Mouse (Mus musculus) small intestine, adult 2 months (tissue): ENCODE results near the gene Zfp651. TPM values are rescaled to one million over a fixed set of nuclear protein-coding genes. Genes with fewer than 3 reads are reported as not detected.

ENCODE experiments used
- H3K27ac ChIP-seq: fragments of 200-500 bp; 2 replicates; pipeline ENCODE4 v1.5.1; 2012; ENCODE audit warnings: low read depth, low read length, control low read depth, inconsistent platforms; ENCODE audit not compliant: insufficient read depth
- H3K27me3 ChIP-seq: fragments of 200-500 bp; 2 replicates; pipeline ENCODE4 v1.6.1; 2012; ENCODE audit warnings: mild to moderate bottlenecking, moderate library complexity, low read length, inconsistent platforms; ENCODE audit not compliant: control insufficient read depth, insufficient read depth
- H3K36me3 ChIP-seq: fragments of 200-500 bp; 2 replicates; pipeline ENCODE4 v1.6.1; 2012; ENCODE audit warnings: mild to moderate bottlenecking, low read length, control low read depth, inconsistent platforms; ENCODE audit not compliant: control insufficient read depth, insufficient read depth
- H3K4me1 ChIP-seq: fragments of 200-500 bp; 2 replicates; pipeline ENCODE4 v1.6.1; 2012; ENCODE audit warnings: low read length, inconsistent platforms, mixed read lengths; ENCODE audit not compliant: control insufficient read depth, insufficient read depth, insufficient read length
- H3K4me3 ChIP-seq: fragments of 200-500 bp; 2 replicates; pipeline ENCODE4 v1.5.1; 2012; ENCODE audit warnings: low read depth, mild to moderate bottlenecking, control low read depth, inconsistent platforms, low read length, moderate library complexity
- CTCF ChIP-seq: fragments of 200-500 bp; IDR thresholded peaks from 2 replicates; pipeline ENCODE4 v1.5.1; 2012; ENCODE audit warnings: low read depth, mild to moderate bottlenecking, control low read depth, inconsistent platforms, low read length, moderate library complexity, mixed read lengths; ENCODE audit not compliant: insufficient replicate concordance, insufficient read length; ENCODE audit errors: extremely low read depth
- POLR2A ChIP-seq: fragments of 200-500 bp; IDR thresholded peaks from 2 replicates; pipeline ENCODE4 v1.6.1; 2012; ENCODE audit warnings: low read depth, mild to moderate bottlenecking, control low read depth, inconsistent platforms, low read length, moderate library complexity
- WGBS: fragments of 180-500 bp; shearing (Covaris S2); methylation state at CpG from one replicate; pipeline ENCODE4 v1.1.7; 2018; 5-methylcytosine and 5-hydroxymethylcytosine counted together
- polyA plus RNA-seq: library from polyadenylated mRNA; depleted of rRNA; stranded (reverse); fragments of >200 nt; gene quantifications from 2 replicates; pipeline ENCODE4 v1.2.3, GENCODE M21; 2012

Gene Zfp651
- polyA plus RNA-seq, 1 experiment = 5.9 TPM

DNA sequence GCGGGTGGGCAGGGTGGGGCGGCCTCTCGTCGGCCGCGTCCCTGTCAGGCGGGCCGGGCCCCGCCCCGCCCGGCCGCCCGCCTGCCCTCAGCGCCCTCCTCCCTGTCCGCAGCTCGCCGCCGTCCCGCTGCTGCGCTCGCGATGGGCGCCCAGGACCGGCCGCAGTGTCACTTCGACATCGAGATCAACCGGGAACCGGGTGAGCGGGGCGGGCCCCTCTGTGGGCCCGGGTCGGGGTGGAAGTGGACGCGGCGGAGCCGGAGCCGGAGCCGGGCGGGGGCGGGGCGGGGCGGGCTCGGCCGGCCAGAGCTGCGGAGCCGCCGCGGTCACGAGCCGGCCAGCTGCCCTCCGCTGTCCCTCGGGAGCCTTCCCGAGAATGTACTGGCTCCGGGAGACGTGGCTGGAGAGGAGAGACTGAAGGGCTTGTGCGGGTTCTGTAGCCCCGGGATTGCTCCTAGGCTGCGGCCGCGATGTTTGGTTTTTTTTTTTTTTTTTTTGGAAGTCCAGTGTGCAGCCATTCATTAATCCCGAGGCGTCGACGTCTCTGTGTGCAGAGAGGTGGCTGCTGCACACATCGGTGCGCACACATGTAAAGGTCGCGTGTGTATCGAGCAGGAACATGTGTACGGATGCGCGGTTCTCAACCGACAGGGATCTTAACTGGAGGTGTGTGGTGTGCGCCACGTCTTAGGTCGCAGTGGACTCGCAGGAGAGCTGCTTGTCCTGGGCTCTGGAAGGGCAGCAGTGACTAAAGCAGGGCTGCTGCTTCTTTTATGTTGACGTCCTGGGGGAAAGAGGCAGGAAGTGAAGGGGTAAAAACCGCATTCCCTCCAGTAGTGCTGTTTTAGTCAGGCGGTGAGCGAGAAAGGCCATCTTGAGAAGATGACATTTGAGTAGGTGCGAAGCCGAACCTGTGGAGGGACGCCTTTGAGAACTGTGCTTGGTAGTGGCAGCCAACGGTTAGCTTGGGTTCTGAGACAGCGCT lies 39.5 kb upstream of the Zfp651 start:
- Histone ChIP-seq H3K27ac (peak overlapping the region; percentile 74), H3K4me1 (no peaks in the 10 kb centered on the region; the same call in 1 of the 2 replicates), H3K36me3 (no peaks in the 10 kb centered on the region), H3K27me3 (no peaks in the 10 kb centered on the region), H3K4me3 (peak overlapping the region; percentile 73)
- WGBS = under 1% methylated on average over 78 of the region's 87 CpGs
- no peak; the same call in 1 of the 2 replicates for TF ChIP-seq CTCF
- TF ChIP-seq POLR2A = peak; percentile 20

DNA sequence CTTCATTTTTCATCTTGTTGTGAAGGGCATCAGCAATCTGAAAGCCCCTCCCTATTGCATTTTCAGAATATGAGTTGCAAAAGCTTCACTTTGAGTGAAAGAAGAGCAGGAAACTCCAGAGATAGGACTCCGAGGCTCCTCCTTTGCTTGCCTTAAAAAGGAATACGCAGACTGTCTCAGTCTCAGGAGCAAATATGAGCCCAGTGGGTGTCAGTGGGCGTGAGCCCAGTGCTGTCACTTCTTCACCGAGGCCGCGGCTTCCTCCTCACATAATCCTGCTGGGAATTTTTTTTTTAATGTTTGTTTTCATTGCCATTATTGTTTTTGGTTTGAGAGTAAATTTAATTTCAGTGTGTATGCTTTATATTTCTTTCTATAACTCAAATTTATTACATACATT lies 18.6 kb upstream of the Zfp651 start:
- WGBS = 87% methylated on average over 6 of the region's 6 CpGs
- Histone ChIP-seq H3K27ac (no peak overlapping the region), H3K27me3 (no peaks in the 10 kb centered on the region), H3K4me3 (no peak overlapping the region), H3K36me3 (peaks cover 57% of the 10 kb centered on the region), H3K4me1 (no peaks in the 10 kb centered on the region)
- TF ChIP-seq CTCF = no peak
- TF ChIP-seq POLR2A = no peak

DNA sequence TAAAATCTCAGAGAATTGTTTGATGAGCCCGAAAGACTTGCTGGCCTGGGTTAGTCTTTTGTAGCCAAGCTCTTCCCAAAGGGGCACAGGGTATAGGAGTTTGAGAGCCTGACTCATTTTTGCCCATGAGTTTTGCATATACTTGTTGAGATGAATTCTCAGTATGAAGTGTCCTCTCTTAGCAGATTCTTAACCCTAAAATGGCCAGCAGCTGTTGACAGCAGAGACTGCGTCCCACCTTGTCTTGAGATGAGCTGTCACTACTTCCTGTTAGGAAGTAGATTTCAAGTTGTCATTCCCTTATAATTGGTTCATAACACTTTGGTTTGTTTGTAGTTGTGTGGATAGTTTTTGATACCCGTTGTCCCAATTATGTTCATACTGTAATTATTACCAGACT lies 18.0 kb upstream of the Zfp651 start:
- WGBS = 90% methylated on average over 3 of the region's 3 CpGs

DNA sequence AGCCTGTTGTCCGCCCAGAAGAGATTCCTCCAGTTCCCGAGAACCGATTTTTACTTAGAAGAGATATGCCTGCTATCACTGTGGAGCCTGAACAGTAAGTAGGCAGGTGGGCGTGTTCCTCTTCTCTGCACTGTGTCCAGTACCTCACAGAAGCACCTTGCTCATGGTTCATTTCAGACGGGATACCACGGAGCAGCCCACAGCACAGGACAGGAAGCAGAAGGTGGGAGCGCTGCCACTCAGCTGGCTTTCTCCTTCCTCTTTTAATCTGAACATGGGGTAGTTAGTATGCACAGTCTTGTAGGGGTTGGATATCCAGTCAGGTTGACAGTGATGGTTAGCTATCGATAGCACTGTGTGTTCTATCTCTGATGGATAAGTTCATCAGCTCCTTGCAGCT lies 15.1 kb upstream of the Zfp651 start:
- no peak overlapping the region for H3K4me3 ChIP-seq
- WGBS = 83% methylated on average over 8 of the region's 8 CpGs
- H3K27ac ChIP-seq = no peak overlapping the region
- TF ChIP-seq POLR2A (no peak), CTCF (no peak)
- H3K36me3 ChIP-seq = peaks cover 77% of the 10 kb centered on the region
- no peaks in the 10 kb centered on the region for H3K27me3 ChIP-seq
- H3K4me1 ChIP-seq = no peaks in the 10 kb centered on the region

More for the DNA sequence above, 18.0 kb upstream of the Zfp651 start:
- TF ChIP-seq POLR2A (no peak), CTCF (no peak)
- Histone ChIP-seq H3K4me1 (no peaks in the 10 kb centered on the region), H3K36me3 (peaks cover 57% of the 10 kb centered on the region), H3K27me3 (no peaks in the 10 kb centered on the region), H3K4me3 (no peak overlapping the region), H3K27ac (no peak overlapping the region)

DNA sequence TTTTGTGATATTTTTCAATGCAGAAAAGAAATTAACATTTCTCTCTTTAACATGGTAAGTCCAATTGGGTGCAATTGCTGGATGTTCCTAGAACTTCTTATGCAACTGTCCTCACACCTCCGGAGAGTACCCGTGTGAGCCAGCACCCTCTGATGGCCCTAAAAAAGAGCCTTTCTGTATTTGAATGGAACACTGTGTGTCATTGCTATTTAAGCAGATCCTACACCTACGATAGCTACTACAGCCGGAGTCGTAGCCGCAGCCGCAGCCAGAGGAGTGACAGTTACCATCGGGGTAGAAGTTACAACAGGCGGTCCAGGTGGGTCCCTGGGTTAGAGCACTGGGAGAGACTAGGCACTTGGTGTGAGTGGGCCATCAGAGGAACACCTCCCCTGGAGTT lies 6.4 kb upstream of the Zfp651 start:
- Histone ChIP-seq H3K27me3 (no peaks in the 10 kb centered on the region), H3K36me3 (peaks cover 77% of the 10 kb centered on the region), H3K4me3 (no peak overlapping the region), H3K27ac (no peak overlapping the region), H3K4me1 (no peaks in the 10 kb centered on the region; the same call in 1 of the 2 replicates)
- TF ChIP-seq CTCF = no peak
- TF ChIP-seq POLR2A = no peak
- 95% methylated on average over 9 of the region's 9 CpGs for WGBS

DNA sequence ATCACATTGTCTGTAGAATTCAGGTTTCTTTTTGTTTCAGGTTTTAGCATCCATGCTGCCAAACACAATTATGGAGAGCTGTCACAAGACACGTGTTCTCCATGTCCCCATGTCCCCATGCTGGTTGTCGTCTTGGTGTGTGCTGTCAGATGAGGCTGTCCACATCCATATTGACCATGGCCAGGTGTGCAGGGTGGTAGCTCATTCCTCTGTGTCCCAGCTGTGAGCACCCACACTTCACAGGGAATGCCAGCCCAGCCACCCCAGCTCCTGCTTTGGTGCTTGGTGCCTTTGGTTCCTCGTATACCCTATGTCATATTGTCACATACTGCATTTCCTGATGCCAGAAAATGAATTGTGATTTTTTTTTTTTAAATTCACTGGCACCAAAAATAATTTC lies 4.5 kb upstream of the Zfp651 start:
- Histone ChIP-seq H3K4me3 (no peak overlapping the region), H3K36me3 (peaks cover 58% of the 10 kb centered on the region), H3K27me3 (peaks cover 6% of the 10 kb centered on the region), H3K27ac (no peak overlapping the region), H3K4me1 (peaks cover 9% of the 10 kb centered on the region)
- 89% methylated on average over 3 of the region's 3 CpGs for WGBS
- TF ChIP-seq CTCF (no peak), POLR2A (no peak)

DNA sequence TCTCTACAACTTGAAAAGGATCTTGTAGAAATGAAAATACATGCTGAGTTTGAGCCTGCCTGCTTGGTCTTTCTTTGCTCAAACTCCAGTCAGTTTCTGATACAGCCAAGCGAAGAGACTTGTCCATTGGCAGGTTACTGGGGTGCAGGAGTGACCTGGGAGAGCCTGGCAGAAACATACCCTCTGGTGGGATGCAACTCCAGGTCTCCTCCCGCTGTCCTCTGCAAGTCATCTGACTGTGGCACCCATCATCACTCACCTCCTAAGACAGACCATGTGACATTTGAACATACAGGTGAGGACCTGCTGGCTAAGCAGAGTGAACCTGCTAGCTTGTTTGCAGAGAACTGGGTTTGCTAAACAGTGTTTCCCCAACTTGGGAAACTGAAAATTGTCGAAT lies 2.3 kb upstream of the Zfp651 start:
- Histone ChIP-seq H3K27ac (no peak overlapping the region), H3K4me1 (peaks cover 9% of the 10 kb centered on the region), H3K27me3 (peaks cover 22% of the 10 kb centered on the region), H3K36me3 (peaks cover 36% of the 10 kb centered on the region), H3K4me3 (no peak overlapping the region)
- WGBS = 77% methylated on average over 3 of the region's 3 CpGs
- no peak for TF ChIP-seq POLR2A
- no peak for TF ChIP-seq CTCF
